Comparison of ENCODE assay signal across 24 mouse cellular contexts in the genomic region with DNA sequence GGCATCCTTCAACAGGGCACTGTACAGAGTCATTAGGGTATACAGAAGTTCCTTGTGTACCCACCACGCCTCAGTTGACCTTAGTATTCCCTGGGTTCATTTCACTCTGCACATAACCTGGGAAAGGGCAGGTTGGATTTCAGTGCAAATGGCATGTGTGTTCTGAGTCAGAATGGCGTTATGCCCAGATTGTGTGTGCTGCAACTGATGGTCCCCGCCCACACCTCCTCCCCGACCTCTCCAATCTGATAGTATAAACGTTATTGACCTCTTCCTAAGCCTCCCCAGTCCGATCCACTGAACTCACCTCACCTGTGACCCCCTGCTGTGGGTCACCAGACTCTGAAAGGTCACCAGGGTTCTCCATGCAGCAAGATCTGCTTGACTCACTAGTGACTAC. TPM values are rescaled to one million over a fixed set of nuclear protein-coding genes. Genes with fewer than 3 reads are reported as not detected.
DNase-seq lines count a peak whose midpoint lies in the region; ATAC-seq and TF ChIP-seq lines count a peak whose summit lies in the region.
"Had no signal": no experiment of that assay in that cellular context is flagged by ENCODE, and none has a peak within 500 bp of the region (broad histone marks: within the 10 kb centered on the region; RNA-seq: fewer than 3 reads in every experiment).

No protein-coding gene starts in this region.

- H3K9me3 ChIP-seq in kidney, embryonic 16.5 days (ENCODE audit: low read length) = no peaks in the 10 kb centered on the region
- no peaks in the 10 kb centered on the region for H3K9me3 ChIP-seq in liver, embryonic 15.5 days (replicated peaks)
- H3K9me3 ChIP-seq in midbrain, embryonic 15.5 days = no peaks in the 10 kb centered on the region
- H3K9me3 ChIP-seq: midbrain, embryonic 12.5 days; neural tube, embryonic 15.5 days had no signal

- no peak overlapping the region for H3K4me2 ChIP-seq in kidney, embryonic 16.5 days (replicated peaks; ENCODE audit: low read depth, low read length)
- no peak overlapping the region for H3K4me2 ChIP-seq in liver, embryonic 15.5 days
- H3K4me2 ChIP-seq in midbrain, embryonic 15.5 days = no peak overlapping the region
- H3K4me2 ChIP-seq: midbrain, embryonic 12.5 days; neural tube, embryonic 15.5 days had no signal

- no peaks in the 10 kb centered on the region for H3K36me3 ChIP-seq in kidney, adult 2 months (ENCODE audit: control insufficient read depth, insufficient read depth, low read length)
- no peaks in the 10 kb centered on the region for H3K36me3 ChIP-seq in kidney, embryonic 16.5 days (ENCODE audit: insufficient read depth, low read length)
- no peaks in the 10 kb centered on the region for H3K36me3 ChIP-seq in liver, embryonic 15.5 days (replicated peaks)
- H3K36me3 ChIP-seq in midbrain, embryonic 15.5 days (replicated peaks) = no peaks in the 10 kb centered on the region
- H3K36me3 ChIP-seq: midbrain, embryonic 12.5 days; neural tube, embryonic 15.5 days had no signal

- ATAC-seq in kidney, embryonic 16.5 days (ENCODE audit: low FRiP score, low TSS enrichment) = no peak
- ATAC-seq in liver, embryonic 15.5 days (ENCODE audit: insufficient read depth) = peak; percentile 64
- no peak for ATAC-seq in erythroid progenitor cell, adult 5-6 weeks (replicated peaks; ENCODE audit: low FRiP score, poor library complexity, severe bottlenecking)
- ATAC-seq in midbrain, embryonic 15.5 days (replicated peaks) = no peak
- ATAC-seq: activated CD4-positive, CD25-positive, alpha-beta regulatory T cell, adult 4 months; forebrain, embryonic 14.5 days; hindbrain, postnatal 0 days; Patski had no signal

- peak; percentile 10 for DNase-seq in kidney, adult 2 months
- peak; percentile 14 for DNase-seq in 3134 (ENCODE audit: extremely low read depth, insufficient read length, low spot score)
- DNase-seq in fibroblast of lung, adult 2 months (ENCODE audit: low read depth) = peak; percentile 32
- no peak for DNase-seq in c-Kit-positive CD71-positive TER-119-positive erythroid progenitor cells, embryonic 14.5 days (ENCODE audit: low spot score)
- DNase-seq: cerebellum, adult 11 months; cerebellum, postnatal 14 days; heart, postnatal 4 days; right cerebral cortex, postnatal 4 days; thymus, adult 18-20 months had no signal

- no peak for TF ChIP-seq POLR2A in kidney, adult 2 months (IDR thresholded peaks at IDR 0.05; ENCODE audit: low read depth, low read length)

- TF ChIP-seq CTCF in kidney, adult 2 months (conservative IDR thresholded peaks at IDR 0.05; ENCODE audit: insufficient read depth, insufficient read length, low read depth, low read length) = no peak

- no peak overlapping the region for H3K27ac ChIP-seq in kidney, adult 2 months (ENCODE audit: insufficient read depth, low read depth, low read length)
- H3K27ac ChIP-seq in kidney, embryonic 16.5 days (ENCODE audit: low read length) = no peak overlapping the region
- no peak overlapping the region for H3K27ac ChIP-seq in liver, embryonic 15.5 days (replicated peaks)
- H3K27ac ChIP-seq in midbrain, embryonic 15.5 days = no peak overlapping the region
- H3K27ac ChIP-seq: hindbrain, postnatal 0 days; midbrain, embryonic 12.5 days; neural tube, embryonic 15.5 days had no signal

- 44% methylated on average over 6 of the region's 6 CpGs for WGBS in kidney, adult 2 months
- 62% methylated on average over 6 of the region's 6 CpGs for WGBS in kidney, embryonic 16.5 days
- WGBS in liver, embryonic 15.5 days (ENCODE audit: insufficient replicate concordance) = 43% methylated on average over 6 of the region's 6 CpGs
- WGBS in midbrain, embryonic 15.5 days = 74% methylated on average over 6 of the region's 6 CpGs

- peaks cover 12% of the 10 kb centered on the region; the same call in 1 of the 2 replicates for H3K4me1 ChIP-seq in kidney, adult 2 months (ENCODE audit: control insufficient read depth, insufficient read depth, low read length)
- no peaks in the 10 kb centered on the region for H3K4me1 ChIP-seq in kidney, embryonic 16.5 days (ENCODE audit: insufficient read depth, low read length)
- no peaks in the 10 kb centered on the region for H3K4me1 ChIP-seq in liver, embryonic 15.5 days (replicated peaks)
- H3K4me1 ChIP-seq in midbrain, embryonic 15.5 days = no peaks in the 10 kb centered on the region
- H3K4me1 ChIP-seq: midbrain, embryonic 12.5 days; neural tube, embryonic 15.5 days had no signal

- no peak overlapping the region for H3K4me3 ChIP-seq in kidney, adult 2 months (ENCODE audit: insufficient read depth, low read depth, low read length)
- no peak overlapping the region for H3K4me3 ChIP-seq in kidney, embryonic 16.5 days (ENCODE audit: low read length)
- no peak overlapping the region for H3K4me3 ChIP-seq in liver, embryonic 15.5 days (replicated peaks)
- H3K4me3 ChIP-seq in midbrain, embryonic 15.5 days = no peak overlapping the region
- H3K4me3 ChIP-seq: midbrain, embryonic 12.5 days; myocyte; neural tube, embryonic 15.5 days had no signal

- no peaks in the 10 kb centered on the region for H3K27me3 ChIP-seq in kidney, adult 2 months (replicated peaks; ENCODE audit: control insufficient read depth, insufficient read depth, low read length)
- no peaks in the 10 kb centered on the region for H3K27me3 ChIP-seq in kidney, embryonic 16.5 days (ENCODE audit: insufficient read depth, low read length)
- H3K27me3 ChIP-seq in liver, embryonic 15.5 days = no peaks in the 10 kb centered on the region
- no peaks in the 10 kb centered on the region for H3K27me3 ChIP-seq in midbrain, embryonic 15.5 days (replicated peaks)
- H3K27me3 ChIP-seq: midbrain, embryonic 12.5 days; neural tube, embryonic 15.5 days had no signal

- no peak overlapping the region for H3K9ac ChIP-seq in kidney, embryonic 16.5 days (replicated peaks; ENCODE audit: low read length)
- H3K9ac ChIP-seq in liver, embryonic 15.5 days = no peak overlapping the region
- H3K9ac ChIP-seq in midbrain, embryonic 15.5 days = no peak overlapping the region
- H3K9ac ChIP-seq: midbrain, embryonic 12.5 days; neural tube, embryonic 15.5 days had no signal

RNA-seq across cellular contexts. Expression of a gene that starts 1.8 kb away (rescaled TPM):
- 0.05 TPM in 1 of 2 replicates, not detected in the other for polyA plus RNA-seq in kidney, adult 2 months (2012; rRNA removed)
- 0.09 and 0.32 TPM in 2 replicates for polyA plus RNA-seq in kidney, embryonic 16.5 days (2015; fragmentation: Nextera tagmentation; extraction: Ambion mirVana)
- polyA plus RNA-seq in liver, embryonic 15.5 days (2015; fragmentation: Nextera tagmentation; extraction: Ambion mirVana) = 22.7 and 28.4 TPM in 2 replicates
- not detected in 2 replicates for total RNA-seq in erythroid progenitor cell, adult 5-6 weeks (2015; ENCODE audit: low replicate concordance)
- total RNA-seq in erythroid progenitor cell, adult 5-6 weeks (2017; ENCODE audit: low replicate concordance) = not detected in 2 replicates
- not detected in 2 replicates for polyA plus RNA-seq in midbrain, embryonic 15.5 days (2015; fragmentation: Nextera tagmentation; extraction: Ambion mirVana)
- total RNA-seq: heart, postnatal 4 days; hindbrain, postnatal 0 days; layer of hippocampus, adult 18-20 months; left cerebral cortex, postnatal 36 days had no signal
- polyA plus RNA-seq: activated CD4-positive, CD25-positive, alpha-beta regulatory T cell, adult 4 months; C2C12; forebrain, embryonic 14.5 days; heart, embryonic 14.5 days; hindbrain, postnatal 0 days; midbrain, embryonic 12.5 days; myocyte; Patski had no signal

Comparison
In these comparisons a context has a peak if more than half of its experiments do, and no peak if none do; other contexts are left out.
1. RNA of a gene that starts 1.8 kb away (polyA plus RNA-seq): 22.7 to 28.4 TPM in liver, embryonic 15.5 days; 0.09 to 0.32 TPM in kidney, embryonic 16.5 days, 0.05 TPM in kidney, adult 2 months and not detected in midbrain, embryonic 15.5 days; every median in the first group is over 10 times any median in the second.